Mouse (Mus musculus) forebrain, embryonic 15.5 days (tissue): Measurements from ENCODE around the gene Mup19. TPM values are rescaled to one million over a fixed set of nuclear protein-coding genes. Genes with fewer than 3 reads are reported as not detected.
"Not testable (repeated sequence)": the region's sequence is repeated elsewhere in the genome, so short reads cannot be mapped to it uniquely, and the experiment has no call there.

Source experiments
- ATAC-seq: fragments of 200-750 bp; cut with Nextera tagmentation; replicated peaks from 2 replicates; pipeline ENCODE4 v1.8.0; 2017; ENCODE audit warnings: mild to moderate bottlenecking, moderate TSS enrichment, moderate library complexity
- H3K27ac ChIP-seq: fragments of 300-500 bp; sonication (generic); replicated peaks from 2 replicates; pipeline ENCODE4 v1.5.1; 2015; ENCODE audit warnings: mild to moderate bottlenecking, inconsistent platforms
- H3K27me3 ChIP-seq: fragments of 300-500 bp; sonication (generic); 2 replicates; pipeline ENCODE4 v1.6.1; 2015; ENCODE audit warnings: inconsistent platforms
- H3K36me3 ChIP-seq: fragments of 300-500 bp; sonication (generic); 2 replicates; pipeline ENCODE4 v1.6.1; 2015; ENCODE audit warnings: mild to moderate bottlenecking, inconsistent platforms
- H3K4me1 ChIP-seq: fragments of 300-500 bp; sonication (generic); 2 replicates; pipeline ENCODE4 v1.6.1; 2015; ENCODE audit warnings: inconsistent platforms
- H3K4me2 ChIP-seq: fragments of 300-500 bp; sonication (generic); replicated peaks from 2 replicates; pipeline ENCODE4 v1.6.1; 2015; ENCODE audit warnings: mild to moderate bottlenecking, inconsistent platforms
- H3K4me3 ChIP-seq: fragments of 300-500 bp; sonication (generic); 2 replicates; pipeline ENCODE4 v1.5.1; 2015; ENCODE audit warnings: mild to moderate bottlenecking, inconsistent platforms
- H3K9ac ChIP-seq: fragments of 300-500 bp; sonication (generic); replicated peaks from 2 replicates; pipeline ENCODE4 v1.6.1; 2015; ENCODE audit warnings: mild to moderate bottlenecking, inconsistent platforms
- H3K9me3 ChIP-seq: fragments of 300-500 bp; sonication (generic); 2 replicates; pipeline ENCODE4 v1.6.1; 2016; ENCODE audit warnings: inconsistent platforms
- WGBS: fragments of 180-500 bp; shearing (Covaris S2); methylation state at CpG from one replicate; pipeline ENCODE4 v1.1.7; 2015; ENCODE audit warnings: mixed read lengths; 5-methylcytosine and 5-hydroxymethylcytosine counted together
- polyA plus RNA-seq: library from polyadenylated mRNA; unstranded; fragments of >200 nt; fragmentation: Nextera tagmentation; extraction: Ambion mirVana; gene quantifications from 2 replicates; pipeline ENCODE4 v1.2.1, GENCODE M21; 2015

The Mup19 gene
- not detected in 2 replicates for polyA plus RNA-seq

DNA sequence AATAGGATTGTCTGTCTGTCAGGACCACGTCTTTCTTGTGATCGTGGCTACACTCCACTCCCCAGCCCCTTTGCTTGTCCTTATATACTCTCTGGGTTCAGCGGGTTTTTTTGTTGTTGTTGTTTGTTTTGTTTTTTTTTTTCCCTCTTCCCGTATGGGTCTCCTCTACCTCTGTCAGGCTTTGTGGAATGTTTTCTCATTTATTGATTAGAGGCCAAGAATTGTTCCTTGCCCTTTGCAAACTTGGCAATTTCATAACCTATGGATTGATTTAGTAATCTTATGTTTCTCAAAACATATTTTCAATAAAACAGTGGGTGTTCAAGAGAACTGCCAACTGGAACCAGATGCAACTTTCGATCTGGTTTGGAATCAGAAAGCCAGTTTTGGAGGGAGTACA is at the start of gene Mup19:
Gene Mup19, minus strand, starts transcription at position 101 of the 400 bp plus-strand sequence.
- not testable (repeated sequence) for H3K4me2 ChIP-seq, H3K4me3 ChIP-seq, H3K9ac ChIP-seq, H3K9me3 ChIP-seq, H3K36me3 ChIP-seq, ATAC-seq, H3K27me3 ChIP-seq, H3K4me1 ChIP-seq, H3K27ac ChIP-seq
- 90% methylated on average over 1 of the region's 5 CpGs for WGBS

DNA sequence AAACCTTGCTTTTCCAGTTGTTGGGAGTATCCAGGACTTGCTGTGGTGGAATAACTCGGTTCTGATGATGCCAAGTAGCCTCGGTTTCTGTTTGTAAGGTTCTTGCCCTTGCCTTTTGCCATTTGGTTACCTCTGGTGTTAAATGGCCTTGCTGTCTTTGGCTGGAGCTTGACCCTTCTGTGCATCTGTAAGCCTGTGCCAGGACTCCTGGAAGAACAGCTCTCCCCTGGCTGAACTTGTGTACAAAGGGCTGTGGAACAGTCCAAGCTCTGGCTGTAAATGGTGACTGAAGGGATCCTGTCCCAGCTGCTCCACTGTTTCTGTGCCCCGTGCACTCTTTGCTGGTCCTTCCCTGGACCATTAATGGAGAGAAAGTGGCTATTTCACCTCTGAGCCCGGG is 47.1 kb upstream of the Mup19 start:
- H3K4me1 ChIP-seq: no peaks in the 10 kb centered on the region
- no peak overlapping the region for H3K4me3 ChIP-seq
- H3K27ac ChIP-seq: no peak overlapping the region
- no peak overlapping the region for H3K9ac ChIP-seq
- no peak overlapping the region for H3K4me2 ChIP-seq
- peaks cover 9% of the 10 kb centered on the region for H3K9me3 ChIP-seq
- H3K27me3 ChIP-seq: no peaks in the 10 kb centered on the region
- 75% methylated on average over 4 of the region's 4 CpGs for WGBS
- no peaks in the 10 kb centered on the region for H3K36me3 ChIP-seq
- no peak for ATAC-seq

DNA sequence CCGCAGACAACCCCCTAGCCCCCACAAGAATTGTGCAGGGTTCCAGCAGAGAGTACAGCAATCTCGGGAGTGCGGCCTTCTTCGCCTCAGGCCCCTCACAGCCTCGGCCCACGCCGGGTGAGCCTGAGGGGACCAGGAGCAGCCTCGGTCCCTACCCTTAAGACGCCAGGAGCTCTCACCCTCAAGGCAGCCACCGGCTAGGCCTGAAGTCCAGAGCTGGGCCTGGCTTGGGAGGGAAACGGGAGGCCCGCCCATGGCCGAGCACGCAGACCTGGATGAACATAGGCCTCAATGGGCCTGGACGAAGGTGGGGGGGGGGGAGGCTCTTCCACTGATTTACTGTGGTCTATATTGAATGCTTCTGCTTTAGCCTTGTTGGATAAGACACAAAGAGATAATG is 41.1 kb upstream of the Mup19 start:
- H3K4me1 ChIP-seq: no peaks in the 10 kb centered on the region
- no peaks in the 10 kb centered on the region for H3K36me3 ChIP-seq
- H3K27me3 ChIP-seq: no peaks in the 10 kb centered on the region
- H3K4me3 ChIP-seq: no peak overlapping the region
- H3K4me2 ChIP-seq: no peak overlapping the region
- H3K9me3 ChIP-seq: peaks cover 12% of the 10 kb centered on the region
- WGBS: 93% methylated on average over 15 of the region's 15 CpGs
- ATAC-seq: no peak
- no peak overlapping the region for H3K9ac ChIP-seq
- H3K27ac ChIP-seq: no peak overlapping the region

GRCm38 (mm10) chr4:61822541-61822940 is 40.5 kb upstream of the Mup19 start:
- not testable (repeated sequence) for H3K9ac ChIP-seq, H3K36me3 ChIP-seq, H3K4me2 ChIP-seq, H3K27ac ChIP-seq, H3K4me1 ChIP-seq, H3K27me3 ChIP-seq, ATAC-seq, H3K4me3 ChIP-seq
- H3K9me3 ChIP-seq: peaks cover 12% of the 10 kb centered on the region
- 91% methylated on average over 9 of the region's 9 CpGs for WGBS

DNA sequence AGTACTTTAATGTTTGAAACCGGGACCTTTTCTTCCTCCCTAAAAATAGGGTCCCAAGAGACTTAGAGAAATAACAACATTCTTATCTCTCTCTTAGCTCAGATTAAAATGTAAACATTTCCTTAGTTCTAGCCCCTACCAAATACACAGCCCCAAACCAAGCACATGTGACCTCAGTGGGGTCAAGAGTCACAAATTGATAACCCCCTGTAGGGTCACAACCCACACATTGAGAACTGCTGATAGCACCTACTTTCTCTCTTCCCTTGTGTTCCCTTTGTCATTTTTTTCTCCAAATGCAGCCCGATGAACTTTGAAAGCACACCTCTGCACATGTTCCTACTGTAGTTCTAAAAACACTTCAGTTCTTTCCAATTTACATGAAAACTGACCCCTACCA is 33.5 kb upstream of the Mup19 start:
- no peak overlapping the region for H3K9ac ChIP-seq
- no peaks in the 10 kb centered on the region for H3K9me3 ChIP-seq
- no peaks in the 10 kb centered on the region for H3K4me1 ChIP-seq
- no peak for ATAC-seq
- no peaks in the 10 kb centered on the region for H3K36me3 ChIP-seq
- no peak overlapping the region for H3K4me3 ChIP-seq
- no peak overlapping the region for H3K4me2 ChIP-seq
- H3K27ac ChIP-seq: no peak overlapping the region
- no peaks in the 10 kb centered on the region for H3K27me3 ChIP-seq
- WGBS: 84% methylated on average over 2 of the region's 2 CpGs

- no peak overlapping the region for H3K4me2 ChIP-seq
- H3K4me3 ChIP-seq: no peak overlapping the region
- no peaks in the 10 kb centered on the region for H3K27me3 ChIP-seq
- H3K4me1 ChIP-seq: no peaks in the 10 kb centered on the region
- H3K9ac ChIP-seq: no peak overlapping the region
- no peaks in the 10 kb centered on the region for H3K36me3 ChIP-seq
- ATAC-seq: no peak
- no peaks in the 10 kb centered on the region for H3K9me3 ChIP-seq
- H3K27ac ChIP-seq: no peak overlapping the region
Observed at GRCm38 (mm10) chr4:61813435-61813834, 31.4 kb upstream of the Mup19 start.

GRCm38 (mm10) chr4:61811193-61811592 is 29.1 kb upstream of the Mup19 start:
- not testable (repeated sequence) for H3K4me2 ChIP-seq, H3K9me3 ChIP-seq, H3K4me1 ChIP-seq, H3K27ac ChIP-seq, H3K36me3 ChIP-seq, H3K9ac ChIP-seq, H3K4me3 ChIP-seq, ATAC-seq, H3K27me3 ChIP-seq
- 24% methylated on average over 2 of the region's 2 CpGs for WGBS

DNA sequence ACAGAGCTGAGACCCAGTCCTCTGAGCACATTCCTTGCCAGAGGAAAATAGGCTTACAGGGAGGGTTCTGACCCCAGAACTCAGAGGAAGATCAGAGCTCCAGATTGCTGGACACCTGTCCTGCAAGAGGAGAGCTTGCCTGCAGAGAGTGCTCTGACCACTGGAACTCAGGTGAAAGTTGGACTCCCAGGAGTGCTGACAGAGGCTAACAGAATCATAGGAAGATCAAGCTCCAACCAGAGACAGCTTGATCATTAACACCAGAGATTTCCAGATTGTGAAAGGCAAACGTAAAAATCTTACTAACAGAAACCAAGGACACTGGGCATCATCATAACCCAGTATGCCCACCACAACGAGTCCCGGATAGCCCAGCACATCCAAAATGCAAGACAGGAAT is 26.9 kb upstream of the Mup19 start:
- H3K27me3 ChIP-seq, H3K4me3 ChIP-seq, H3K27ac ChIP-seq, H3K9me3 ChIP-seq, ATAC-seq, H3K4me2 ChIP-seq, H3K4me1 ChIP-seq, H3K9ac ChIP-seq, H3K36me3 ChIP-seq: not testable (repeated sequence)
- 80% methylated on average over 3 of the region's 3 CpGs for WGBS

DNA sequence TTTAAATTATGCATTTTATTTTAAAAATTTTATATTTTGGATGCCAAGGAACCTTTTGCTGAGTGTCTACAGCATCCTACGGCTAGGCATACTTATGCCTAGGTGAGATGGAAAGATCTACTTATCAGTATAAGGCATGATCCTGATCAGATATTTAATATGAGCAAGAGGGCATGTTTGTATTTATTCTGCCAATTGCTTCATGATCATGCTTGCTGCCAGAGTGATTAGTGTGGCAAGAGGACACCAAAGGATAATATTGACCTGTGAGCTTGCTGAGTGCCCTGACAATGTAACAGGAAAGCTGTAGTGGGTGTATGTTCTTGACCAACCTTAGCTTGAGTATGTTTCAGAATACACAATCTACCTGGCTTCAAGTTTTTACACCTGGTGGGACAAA is 7.6 kb upstream of the Mup19 start:
- not testable (repeated sequence) for H3K4me1 ChIP-seq, H3K27ac ChIP-seq, H3K36me3 ChIP-seq, H3K4me2 ChIP-seq, H3K27me3 ChIP-seq, ATAC-seq, H3K9me3 ChIP-seq, H3K4me3 ChIP-seq, H3K9ac ChIP-seq
- 97% methylated on average over 1 of the region's 1 CpGs for WGBS

- not testable (repeated sequence) for H3K4me3 ChIP-seq, H3K4me2 ChIP-seq, H3K36me3 ChIP-seq, H3K9me3 ChIP-seq, H3K27me3 ChIP-seq, H3K4me1 ChIP-seq, ATAC-seq, H3K9ac ChIP-seq, H3K27ac ChIP-seq
- 89% methylated on average over 1 of the region's 1 CpGs for WGBS
Observed at GRCm38 (mm10) chr4:61784231-61784630, 2.2 kb upstream of the Mup19 start.

Other genes starting within 250 kb of the Mup19 start
- not detected in 2 replicates for gene Mup17, start 186.4 kb downstream of the Mup19 start, polyA plus RNA-seq
- gene Mup18, start 108.1 kb downstream of the Mup19 start, polyA plus RNA-seq: not detected in 2 replicates
- not detected in 2 replicates for gene Mup5, start 53.0 kb upstream of the Mup19 start, polyA plus RNA-seq